Mouse (Mus musculus) lung, embryonic 15.5 days (tissue): ENCODE results near the gene Plod2. TPM values are rescaled to one million over a fixed set of nuclear protein-coding genes. Genes with fewer than 3 reads are reported as not detected.

Source experiments
- ATAC-seq: fragments of 200-750 bp; cut with Nextera tagmentation; 2 replicates; pipeline ENCODE4 v1.8.0; 2017; ENCODE audit warnings: moderate number of reproducible peaks, borderline replicate concordance; ENCODE audit not compliant: low FRiP score, low TSS enrichment; ENCODE audit errors: extremely low read depth
- H3K27ac ChIP-seq: fragments of 300-500 bp; sonication (generic); 2 replicates; pipeline ENCODE4 v1.5.1; 2015; ENCODE audit warnings: moderate library complexity, mild to moderate bottlenecking, inconsistent platforms
- H3K27me3 ChIP-seq: fragments of 300-500 bp; sonication (generic); 2 replicates; pipeline ENCODE4 v1.6.1; 2015; ENCODE audit warnings: inconsistent platforms
- H3K36me3 ChIP-seq: fragments of 300-500 bp; sonication (generic); 2 replicates; pipeline ENCODE4 v1.6.1; 2015; ENCODE audit warnings: inconsistent platforms
- H3K4me1 ChIP-seq: fragments of 300-500 bp; sonication (generic); 2 replicates; pipeline ENCODE4 v1.6.1; 2015; ENCODE audit warnings: inconsistent platforms
- H3K4me2 ChIP-seq: fragments of 300-500 bp; sonication (generic); 2 replicates; pipeline ENCODE4 v1.6.1; 2015; ENCODE audit warnings: inconsistent platforms, mild to moderate bottlenecking, moderate library complexity
- H3K4me3 ChIP-seq: fragments of 300-500 bp; sonication (generic); 2 replicates; pipeline ENCODE4 v1.5.1; 2015; ENCODE audit warnings: mild to moderate bottlenecking, inconsistent platforms
- H3K9ac ChIP-seq: fragments of 300-500 bp; sonication (generic); 2 replicates; pipeline ENCODE4 v1.6.1; 2015; ENCODE audit warnings: inconsistent platforms
- H3K9me3 ChIP-seq: fragments of 300-500 bp; sonication (generic); 2 replicates; pipeline ENCODE4 v1.6.1; 2016; ENCODE audit warnings: inconsistent platforms
- WGBS: fragments of 180-500 bp; shearing (Covaris S2); methylation state at CpG from one replicate; pipeline ENCODE4 v1.1.7; 2015; 5-methylcytosine and 5-hydroxymethylcytosine counted together
- polyA plus RNA-seq: library from polyadenylated mRNA; unstranded; fragments of >200 nt; fragmentation: Nextera tagmentation; extraction: Ambion mirVana; gene quantifications from 2 replicates; pipeline ENCODE4 v1.2.1, GENCODE M21; 2015

Gene Plod2
- polyA plus RNA-seq, 1 experiment from 2014 or later: 48.4 TPM

DNA sequence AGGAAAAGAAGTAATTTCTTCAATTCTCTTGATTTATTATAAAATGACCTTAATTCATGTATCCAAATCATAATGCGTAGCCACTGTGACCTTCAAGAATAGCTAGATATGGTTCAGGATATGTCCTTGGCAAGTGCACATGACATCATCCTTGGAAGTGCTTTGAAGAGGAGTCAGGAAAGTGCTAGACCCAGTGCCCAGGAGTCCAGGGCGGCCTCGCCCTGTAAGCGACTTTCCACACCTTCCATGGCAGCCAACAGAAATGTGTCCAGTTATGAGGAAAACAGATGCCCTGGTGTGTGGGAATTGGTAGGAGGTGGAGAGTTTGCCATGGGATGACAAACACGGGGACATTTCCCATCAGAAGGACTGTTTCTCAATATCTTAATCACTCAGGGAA, 47.0 kb downstream of the Plod2 start:
- no peak overlapping the region for H3K27ac ChIP-seq
- H3K4me2 ChIP-seq: no peak overlapping the region
- WGBS: 90% methylated on average over 5 of the region's 5 CpGs
- H3K4me1 ChIP-seq: no peaks in the 10 kb centered on the region
- H3K9ac ChIP-seq: no peak overlapping the region
- H3K9me3 ChIP-seq: no peaks in the 10 kb centered on the region
- H3K36me3 ChIP-seq: peaks cover 30% of the 10 kb centered on the region
- H3K4me3 ChIP-seq: no peak overlapping the region
- ATAC-seq: no peak
- no peaks in the 10 kb centered on the region for H3K27me3 ChIP-seq

DNA sequence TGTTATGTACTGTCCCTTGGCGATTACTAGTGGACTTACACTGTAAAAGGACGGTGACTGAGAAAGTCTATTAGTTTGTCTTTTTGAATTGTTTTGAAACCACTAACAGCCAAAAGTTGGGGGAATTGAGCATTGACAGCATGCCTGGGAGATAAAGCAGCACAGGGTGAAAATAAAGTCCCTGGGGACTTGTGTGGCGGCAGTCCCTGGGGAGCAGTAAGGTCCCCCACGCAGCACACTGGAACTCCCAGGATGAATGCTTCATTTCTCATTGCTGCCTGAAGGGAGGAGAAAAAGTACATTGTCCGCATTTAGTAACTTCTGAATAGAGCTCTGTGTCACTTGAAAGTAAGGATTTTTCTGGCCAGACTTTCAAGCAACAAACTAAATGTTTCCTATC, 49.5 kb downstream of the Plod2 start:
- no peak overlapping the region for H3K4me3 ChIP-seq
- WGBS: 87% methylated on average over 5 of the region's 5 CpGs
- H3K9ac ChIP-seq: no peak overlapping the region
- H3K4me1 ChIP-seq: no peaks in the 10 kb centered on the region
- H3K27ac ChIP-seq: no peak overlapping the region
- H3K4me2 ChIP-seq: no peak overlapping the region
- ATAC-seq: no peak
- no peaks in the 10 kb centered on the region for H3K9me3 ChIP-seq
- no peaks in the 10 kb centered on the region for H3K27me3 ChIP-seq
- H3K36me3 ChIP-seq: peaks cover 24% of the 10 kb centered on the region

DNA sequence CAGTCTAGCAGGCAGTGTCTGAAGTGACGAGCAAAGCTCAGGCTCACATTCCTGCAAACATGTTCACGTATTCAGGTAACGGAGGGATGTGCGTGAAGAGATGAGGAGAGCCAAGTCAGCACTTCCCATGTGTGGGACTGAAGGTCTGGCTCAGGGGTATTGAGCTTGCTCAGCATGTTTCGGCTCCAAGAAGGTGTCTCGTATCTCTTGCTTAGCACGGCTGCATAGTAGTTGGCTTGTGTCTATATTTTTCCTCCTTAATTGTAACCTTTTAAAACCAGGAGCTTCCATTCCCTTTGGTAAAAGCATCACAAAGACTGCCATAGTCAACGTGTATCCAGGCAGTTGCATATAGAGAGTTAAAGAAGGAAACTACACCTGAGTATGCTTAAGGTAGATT, 50.7 kb downstream of the Plod2 start:
- 86% methylated on average over 8 of the region's 8 CpGs for WGBS
- H3K36me3 ChIP-seq: peaks cover 18% of the 10 kb centered on the region; the same call in 1 of the 2 replicates

DNA sequence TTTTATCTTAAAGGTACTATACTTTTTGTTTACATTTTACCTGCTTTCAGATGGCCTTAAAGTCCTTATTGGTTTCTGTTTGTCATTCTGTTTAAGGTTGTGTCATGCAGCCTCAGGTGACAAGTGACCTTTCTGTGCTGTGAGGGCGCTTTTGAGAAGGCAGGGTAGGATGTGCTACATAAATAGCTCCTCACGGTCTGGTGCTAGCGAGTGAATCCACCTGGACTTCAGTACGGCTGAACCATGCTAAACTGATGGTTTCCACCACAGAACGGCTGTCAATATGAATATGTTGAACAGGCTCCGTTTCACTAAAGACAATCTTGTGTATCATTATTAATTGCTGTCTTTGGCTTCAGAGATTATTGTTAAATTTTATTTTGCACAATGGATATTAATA, 52.5 kb downstream of the Plod2 start:
- Histone ChIP-seq H3K27me3 (no peaks in the 10 kb centered on the region), H3K36me3 (peaks cover 10% of the 10 kb centered on the region; the same call in 1 of the 2 replicates), H3K4me2 (no peak overlapping the region), H3K4me3 (no peak overlapping the region), H3K27ac (no peak overlapping the region), H3K9ac (no peak overlapping the region), H3K4me1 (no peaks in the 10 kb centered on the region), H3K9me3 (no peaks in the 10 kb centered on the region)
- ATAC-seq: no peak
- WGBS: 35% methylated on average over 6 of the region's 6 CpGs

More for the DNA sequence above, 50.7 kb downstream of the Plod2 start:
- H3K9ac ChIP-seq: no peak overlapping the region
- no peak overlapping the region for H3K27ac ChIP-seq
- H3K4me2 ChIP-seq: no peak overlapping the region
- no peaks in the 10 kb centered on the region for H3K4me1 ChIP-seq
- no peak overlapping the region for H3K4me3 ChIP-seq
- no peak for ATAC-seq
- no peaks in the 10 kb centered on the region for H3K9me3 ChIP-seq
- no peaks in the 10 kb centered on the region for H3K27me3 ChIP-seq

DNA sequence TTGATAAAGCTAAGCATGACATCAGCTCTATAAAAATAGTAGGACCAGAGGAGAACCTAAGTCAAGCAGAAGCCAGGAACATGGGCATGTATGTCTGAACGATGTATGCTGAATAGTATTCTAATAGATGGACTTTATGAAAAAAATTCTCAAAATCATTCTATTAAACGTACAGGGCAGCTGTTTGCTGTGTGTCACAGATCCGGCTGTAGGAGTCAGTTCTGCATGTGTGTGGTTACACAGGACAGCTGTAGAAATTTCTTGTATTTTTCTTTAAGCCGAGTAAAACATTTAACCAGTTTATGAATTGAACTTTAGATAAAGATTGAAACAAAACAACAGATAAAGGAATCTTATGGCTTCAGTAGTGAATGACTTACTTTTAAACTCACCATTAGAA, 53.3 kb downstream of the Plod2 start:
- H3K27me3 ChIP-seq: no peaks in the 10 kb centered on the region
- 48% methylated on average over 4 of the region's 4 CpGs for WGBS
- no peak overlapping the region for H3K27ac ChIP-seq
- H3K4me3 ChIP-seq: no peak overlapping the region
- H3K4me1 ChIP-seq: no peaks in the 10 kb centered on the region
- peak; percentile 55; the same call in 1 of the 2 replicates for ATAC-seq
- H3K36me3 ChIP-seq: peaks cover 6% of the 10 kb centered on the region; the same call in 1 of the 2 replicates
- H3K9ac ChIP-seq: no peak overlapping the region
- no peaks in the 10 kb centered on the region for H3K9me3 ChIP-seq
- H3K4me2 ChIP-seq: no peak overlapping the region

DNA sequence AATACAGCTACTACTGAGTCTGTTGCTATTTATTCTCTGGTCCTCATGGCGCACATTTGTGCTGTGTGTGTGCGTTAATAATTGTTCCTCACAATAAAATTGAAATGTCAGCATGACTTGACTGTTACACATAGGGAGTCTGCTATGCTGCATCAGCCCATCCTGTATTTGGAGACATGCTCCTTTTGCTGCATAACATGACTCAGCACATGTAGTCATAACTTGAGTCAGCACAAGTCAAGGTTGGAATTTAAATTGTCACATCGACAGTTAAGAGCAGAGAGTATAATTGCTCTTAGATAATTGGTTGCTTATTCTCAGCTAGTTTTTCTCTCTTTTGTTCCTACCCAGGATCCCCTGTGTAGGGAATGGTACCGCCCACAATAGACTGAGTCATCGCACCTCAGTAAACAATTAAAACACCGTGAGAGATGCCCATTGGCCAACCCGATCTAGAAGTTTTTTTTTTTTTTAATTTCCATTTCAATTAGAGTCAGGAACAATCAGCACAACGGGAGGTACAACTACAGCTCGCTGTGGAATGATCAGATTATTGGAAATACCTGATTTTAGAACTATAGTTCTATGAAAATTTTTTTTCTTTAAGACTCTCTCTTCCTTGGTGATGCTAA, 55.0 kb downstream of the Plod2 start:
- no peak for ATAC-seq
- H3K9me3 ChIP-seq: no peaks in the 10 kb centered on the region
- no peaks in the 10 kb centered on the region for H3K4me1 ChIP-seq
- no peak overlapping the region for H3K27ac ChIP-seq
- H3K4me2 ChIP-seq: no peak overlapping the region
- no peak overlapping the region for H3K9ac ChIP-seq
- no peak overlapping the region for H3K4me3 ChIP-seq
- 94% methylated on average over 9 of the region's 9 CpGs for whole genome bisulfite sequencing
- H3K36me3 ChIP-seq: peaks cover 6% of the 10 kb centered on the region; the same call in 1 of the 2 replicates
- H3K27me3 ChIP-seq: no peaks in the 10 kb centered on the region

DNA sequence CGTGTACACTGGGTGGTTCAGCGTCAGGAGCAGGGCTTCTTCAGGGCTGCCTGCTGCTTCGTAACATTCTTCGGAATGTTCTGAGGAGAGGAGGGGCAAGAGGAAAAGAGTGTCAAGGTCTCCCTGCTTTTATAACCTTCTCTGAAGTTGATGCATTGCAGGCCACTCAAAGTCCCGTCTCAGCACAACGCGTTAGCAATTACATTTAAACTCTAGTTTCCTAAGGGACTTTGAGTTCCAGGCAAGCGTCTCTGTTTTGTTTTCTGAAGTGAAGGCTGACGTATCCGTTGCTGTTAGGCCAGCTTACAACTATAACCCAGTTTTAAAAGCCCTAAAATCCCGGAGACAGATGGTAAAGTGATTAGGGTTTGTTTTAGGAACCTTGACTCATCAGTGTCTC, 55.8 kb downstream of the Plod2 start:
- WGBS: 49% methylated on average over 11 of the region's 11 CpGs
- H3K4me3 ChIP-seq: no peak overlapping the region
- no peak overlapping the region for H3K4me2 ChIP-seq
- H3K36me3 ChIP-seq: peaks cover 6% of the 10 kb centered on the region; the same call in 1 of the 2 replicates
- H3K27me3 ChIP-seq: no peaks in the 10 kb centered on the region
- H3K27ac ChIP-seq: no peak overlapping the region
- H3K4me1 ChIP-seq: no peaks in the 10 kb centered on the region
- no peaks in the 10 kb centered on the region for H3K9me3 ChIP-seq
- no peak overlapping the region for H3K9ac ChIP-seq
- no peak for ATAC-seq

DNA sequence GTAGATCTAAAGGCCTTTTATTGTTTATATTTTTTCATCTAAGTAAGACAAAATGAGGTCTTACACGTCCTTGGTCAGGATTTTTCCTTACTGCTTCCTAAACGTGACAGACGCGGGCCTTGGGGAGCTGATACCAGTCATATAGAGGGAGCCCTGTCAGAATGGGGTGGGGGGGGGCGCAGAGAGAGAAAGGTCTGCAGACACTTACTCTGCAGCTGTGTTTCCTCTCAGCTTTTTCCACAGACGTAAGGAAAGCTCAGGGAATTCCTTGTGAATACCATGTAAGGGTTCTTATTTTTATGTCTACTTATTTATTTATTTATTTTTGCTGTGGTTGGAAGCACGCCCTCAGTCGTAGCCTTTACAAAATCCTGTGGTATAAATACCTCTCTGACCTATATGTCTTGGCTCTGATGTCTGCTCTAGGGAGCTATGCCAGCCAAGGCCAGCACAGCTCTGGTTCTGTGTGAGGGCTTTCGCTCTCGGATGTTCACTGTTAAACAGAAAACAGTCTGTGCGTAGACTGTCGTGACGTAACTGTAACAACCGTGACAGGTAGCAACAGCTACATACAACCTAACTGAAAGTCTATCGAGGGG, 58.0 kb downstream of the Plod2 start:
- Histone ChIP-seq H3K9me3 (no peaks in the 10 kb centered on the region), H3K36me3 (peaks cover 8% of the 10 kb centered on the region; the same call in 1 of the 2 replicates), H3K4me2 (no peak overlapping the region), H3K4me3 (no peak overlapping the region), H3K27ac (no peak overlapping the region), H3K27me3 (no peaks in the 10 kb centered on the region), H3K4me1 (no peaks in the 10 kb centered on the region), H3K9ac (no peak overlapping the region)
- WGBS: 64% methylated on average over 15 of the region's 15 CpGs
- ATAC-seq: peak; percentile 49; the same call in 1 of the 2 replicates

DNA sequence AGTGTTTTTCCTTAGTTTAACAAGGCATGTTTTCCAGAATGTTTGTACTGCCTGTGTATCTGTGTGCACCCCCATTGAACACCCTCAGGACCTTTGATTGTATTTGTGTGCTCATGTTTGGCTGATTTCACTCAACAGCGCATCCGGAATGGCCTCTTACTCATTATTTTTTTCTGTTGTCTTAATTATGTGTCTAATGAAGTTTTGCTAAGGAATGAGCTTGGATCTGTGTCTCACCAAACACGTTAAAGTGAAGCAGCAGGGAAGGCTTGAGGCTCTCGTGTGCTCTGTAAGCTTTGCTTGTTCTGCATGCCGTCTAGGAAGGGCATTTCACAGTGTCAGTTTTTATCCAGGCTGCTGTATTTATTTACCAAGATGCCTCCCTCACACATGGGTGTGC, 59.5 kb downstream of the Plod2 start:
- no peak overlapping the region for H3K4me3 ChIP-seq
- H3K9me3 ChIP-seq: no peaks in the 10 kb centered on the region
- peaks cover 17% of the 10 kb centered on the region for H3K36me3 ChIP-seq
- no peaks in the 10 kb centered on the region for H3K4me1 ChIP-seq
- WGBS: 83% methylated on average over 5 of the region's 5 CpGs
- no peak overlapping the region for H3K9ac ChIP-seq
- no peak for ATAC-seq
- H3K27me3 ChIP-seq: no peaks in the 10 kb centered on the region
- no peak overlapping the region for H3K27ac ChIP-seq
- H3K4me2 ChIP-seq: no peak overlapping the region

DNA sequence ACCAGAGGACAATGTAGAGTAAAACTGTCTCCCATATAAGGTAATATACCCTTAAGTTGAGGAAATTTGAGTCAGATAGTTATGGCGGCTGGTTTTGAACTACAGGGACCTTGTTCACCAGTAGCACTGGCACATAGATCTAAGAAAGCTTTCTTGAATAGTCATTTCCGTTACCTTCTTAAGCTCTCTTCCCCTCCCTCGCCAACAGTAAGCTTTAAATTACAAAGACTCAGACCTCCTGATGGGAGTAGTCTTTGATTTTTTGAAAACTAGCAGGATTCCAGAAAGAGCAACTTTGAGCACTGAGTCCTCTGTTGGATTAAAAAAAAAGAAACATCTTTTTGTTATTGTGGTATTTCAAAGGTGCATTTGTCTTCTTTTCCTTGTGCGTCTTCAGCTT, 61.5 kb downstream of the Plod2 start:
- H3K36me3 ChIP-seq: peaks cover 16% of the 10 kb centered on the region
- no peak for ATAC-seq

DNA sequence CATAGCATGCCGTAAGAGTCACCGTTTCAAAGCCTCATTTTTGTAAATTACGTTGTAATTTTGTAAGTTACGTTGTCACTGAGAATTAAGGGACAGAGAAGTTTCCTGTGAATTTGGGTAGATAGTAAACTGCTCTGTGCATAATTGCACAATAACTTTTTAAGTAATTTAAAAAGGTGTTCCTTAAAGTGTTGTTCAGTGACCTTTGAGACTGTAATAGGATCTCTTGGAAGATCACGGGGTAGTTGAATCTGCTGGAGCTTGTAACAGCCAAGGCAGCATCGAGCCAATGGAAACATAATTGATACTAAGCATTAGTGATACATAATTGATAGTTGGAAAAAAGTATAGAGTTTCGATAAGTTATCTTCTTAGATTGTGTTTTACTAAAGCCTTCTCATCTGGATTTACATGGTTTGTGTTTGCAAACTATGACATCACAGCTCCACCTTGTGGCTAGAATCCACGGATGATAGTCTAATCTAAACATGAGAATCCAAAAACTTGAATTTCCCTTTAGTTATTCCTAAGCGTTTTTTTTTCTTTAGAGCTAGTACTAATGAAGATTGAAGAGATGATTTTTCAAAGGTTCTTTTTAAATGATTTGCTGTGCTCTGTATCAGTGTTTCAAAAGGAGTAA, 68.7 kb downstream of the Plod2 start:
- H3K4me2 ChIP-seq: no peak overlapping the region
- WGBS: 52% methylated on average over 9 of the region's 9 CpGs
- H3K9ac ChIP-seq: no peak overlapping the region
- ATAC-seq: no peak
- no peaks in the 10 kb centered on the region for H3K4me1 ChIP-seq
- no peak overlapping the region for H3K27ac ChIP-seq
- H3K27me3 ChIP-seq: no peaks in the 10 kb centered on the region
- no peak overlapping the region for H3K4me3 ChIP-seq
- H3K9me3 ChIP-seq: no peaks in the 10 kb centered on the region
- H3K36me3 ChIP-seq: peaks cover 7% of the 10 kb centered on the region

More for the DNA sequence above, 61.5 kb downstream of the Plod2 start:
- Histone ChIP-seq H3K4me3 (no peak overlapping the region), H3K9me3 (no peaks in the 10 kb centered on the region), H3K4me2 (no peak overlapping the region), H3K27ac (no peak overlapping the region), H3K4me1 (no peaks in the 10 kb centered on the region), H3K27me3 (no peaks in the 10 kb centered on the region), H3K9ac (no peak overlapping the region)
- 94% methylated on average over 4 of the region's 4 CpGs for WGBS

DNA sequence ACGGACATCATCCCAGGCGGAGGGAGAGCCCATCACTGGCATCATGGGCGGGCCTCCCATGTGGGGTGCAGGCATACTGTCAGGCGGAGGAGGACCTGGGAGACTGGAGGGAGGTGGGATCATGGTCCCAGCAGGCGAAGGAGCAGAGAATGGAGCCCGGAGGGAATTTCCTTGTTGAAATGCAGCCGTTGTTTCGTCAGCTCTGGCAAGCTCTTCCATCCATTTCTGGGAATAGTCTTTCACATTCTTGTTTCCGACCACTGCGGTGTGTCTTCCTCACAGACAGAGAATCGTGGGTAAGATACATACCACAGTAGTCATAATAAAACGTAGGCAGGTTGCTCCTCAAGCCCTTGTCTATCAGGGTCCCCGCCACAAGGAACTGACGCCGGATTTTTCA, 70.6 kb downstream of the Plod2 start:
- Histone ChIP-seq H3K9ac (no peak overlapping the region), H3K9me3 (no peaks in the 10 kb centered on the region), H3K4me1 (no peaks in the 10 kb centered on the region), H3K27me3 (no peaks in the 10 kb centered on the region), H3K4me2 (no peak overlapping the region), H3K27ac (no peak overlapping the region), H3K4me3 (no peak overlapping the region), H3K36me3 (no peaks in the 10 kb centered on the region; the same call in 1 of the 2 replicates)
- ATAC-seq: no peak
- 90% methylated on average over 15 of the region's 15 CpGs for WGBS
